Mouse (Mus musculus) cerebellum, adult (tissue): ENCODE measurements around the gene Aars2.
A peak's percentile ranks its signal among the peaks of the same experiment; 100 is the strongest.

Source experiments
- ATAC-seq: cut with Nextera tagmentation; 2 replicates; pipeline ENCODE4 v1.9.2; 2017; ENCODE audit warnings: mild to moderate bottlenecking, moderate library complexity, mixed read lengths; ENCODE audit not compliant: insufficient number of reproducible peaks, low FRiP score, low TSS enrichment

The Aars2 gene

DNA sequence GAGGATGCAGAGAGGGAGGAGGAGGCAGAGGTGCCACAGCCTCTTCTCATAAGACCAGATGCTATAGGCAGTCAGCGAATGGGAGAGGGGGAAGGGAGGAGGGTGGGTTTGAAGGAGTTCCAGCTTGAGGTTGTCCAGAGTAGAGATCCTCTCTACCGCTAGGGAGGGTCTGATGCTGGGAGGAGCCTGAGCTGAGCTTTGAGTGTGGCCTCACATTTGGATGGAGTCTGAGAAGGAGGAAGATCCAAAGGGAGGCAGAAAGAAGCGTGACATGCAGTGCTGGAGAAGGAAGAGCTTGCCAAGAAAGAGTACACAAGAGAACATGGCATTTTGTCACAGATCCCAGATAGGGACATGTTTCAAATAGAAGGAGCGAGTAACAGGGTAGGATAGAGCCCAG lies 31.8 kb downstream of the Aars2 start:
- ATAC-seq = no peak

DNA sequence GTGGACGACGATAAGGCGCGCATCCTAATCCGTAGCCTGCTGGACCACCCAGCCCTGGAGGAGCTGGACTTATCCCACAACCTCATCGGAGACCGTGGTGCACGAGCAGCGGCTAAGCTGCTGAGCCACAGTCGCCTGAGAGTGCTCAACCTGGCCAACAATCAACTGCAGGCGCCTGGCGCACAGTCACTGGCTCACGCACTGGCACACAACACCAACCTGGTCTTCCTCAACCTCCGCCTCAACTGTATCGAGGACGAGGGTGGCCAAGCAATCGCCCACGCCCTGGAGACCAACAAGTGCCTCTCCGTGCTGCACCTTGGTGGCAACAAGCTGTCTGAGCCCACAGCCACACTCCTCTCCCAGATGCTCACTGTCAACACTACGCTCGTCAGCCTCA lies 33.0 kb downstream of the Aars2 start:
- ATAC-seq = no peak

DNA sequence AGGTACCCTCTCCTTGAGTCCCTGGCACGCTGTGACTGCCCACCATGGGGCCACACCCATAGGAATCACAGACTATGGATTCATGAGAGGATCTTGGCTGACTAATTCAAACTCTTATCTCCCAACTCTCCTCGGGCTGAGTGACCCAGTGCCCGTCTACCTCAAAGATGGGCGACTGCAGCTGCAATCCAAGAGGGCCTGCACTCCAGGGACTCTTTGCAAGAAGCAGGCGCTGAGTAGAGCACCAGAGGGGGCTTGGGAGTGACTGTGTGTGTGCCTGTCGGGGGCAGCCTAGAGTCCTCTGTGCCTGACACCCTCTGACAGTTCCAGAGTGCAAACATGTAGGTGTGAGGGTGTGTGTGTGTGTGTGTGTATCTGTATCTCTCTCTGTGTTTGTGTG lies 35.5 kb downstream of the Aars2 start:
- no peak for ATAC-seq

DNA sequence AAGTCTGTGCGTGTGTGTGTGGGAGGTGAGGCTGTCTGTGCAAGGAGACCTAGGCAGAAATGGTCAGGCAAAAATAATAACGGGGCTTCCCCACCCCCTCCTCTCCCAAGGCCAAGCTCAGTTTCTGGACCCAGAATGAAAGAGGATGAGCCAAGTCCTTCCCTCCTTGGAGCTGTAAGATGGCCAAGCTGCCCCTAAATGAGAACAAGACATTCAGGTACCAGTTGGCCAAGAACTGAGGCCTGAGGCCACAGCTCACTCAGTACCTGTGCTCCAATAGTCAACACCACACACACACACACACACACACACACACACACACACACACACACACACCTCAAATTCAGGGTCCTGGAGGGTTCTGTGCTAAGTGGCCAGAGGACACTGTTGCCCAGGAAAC lies 36.1 kb downstream of the Aars2 start:
- ATAC-seq = no peak

DNA sequence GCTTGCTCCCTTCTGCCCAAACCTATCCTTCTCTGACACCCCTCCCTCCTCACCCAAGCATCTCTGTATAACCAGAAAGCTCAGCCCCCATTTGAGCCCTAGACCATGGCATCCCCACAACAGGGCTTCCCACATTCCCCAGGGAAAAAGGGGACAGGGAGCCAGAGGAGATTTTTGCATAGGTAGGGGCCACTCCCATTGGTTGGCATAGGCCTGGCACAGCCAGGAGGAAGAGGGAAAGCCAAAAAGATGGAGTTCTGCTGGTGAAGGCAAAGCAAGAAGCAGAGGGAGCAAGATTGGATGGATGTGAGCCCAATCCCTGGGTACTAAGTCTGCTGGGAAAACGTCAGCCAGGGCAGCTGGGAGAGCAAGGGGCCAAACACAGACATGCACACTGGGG lies 36.5 kb downstream of the Aars2 start:
- no peak for ATAC-seq

DNA sequence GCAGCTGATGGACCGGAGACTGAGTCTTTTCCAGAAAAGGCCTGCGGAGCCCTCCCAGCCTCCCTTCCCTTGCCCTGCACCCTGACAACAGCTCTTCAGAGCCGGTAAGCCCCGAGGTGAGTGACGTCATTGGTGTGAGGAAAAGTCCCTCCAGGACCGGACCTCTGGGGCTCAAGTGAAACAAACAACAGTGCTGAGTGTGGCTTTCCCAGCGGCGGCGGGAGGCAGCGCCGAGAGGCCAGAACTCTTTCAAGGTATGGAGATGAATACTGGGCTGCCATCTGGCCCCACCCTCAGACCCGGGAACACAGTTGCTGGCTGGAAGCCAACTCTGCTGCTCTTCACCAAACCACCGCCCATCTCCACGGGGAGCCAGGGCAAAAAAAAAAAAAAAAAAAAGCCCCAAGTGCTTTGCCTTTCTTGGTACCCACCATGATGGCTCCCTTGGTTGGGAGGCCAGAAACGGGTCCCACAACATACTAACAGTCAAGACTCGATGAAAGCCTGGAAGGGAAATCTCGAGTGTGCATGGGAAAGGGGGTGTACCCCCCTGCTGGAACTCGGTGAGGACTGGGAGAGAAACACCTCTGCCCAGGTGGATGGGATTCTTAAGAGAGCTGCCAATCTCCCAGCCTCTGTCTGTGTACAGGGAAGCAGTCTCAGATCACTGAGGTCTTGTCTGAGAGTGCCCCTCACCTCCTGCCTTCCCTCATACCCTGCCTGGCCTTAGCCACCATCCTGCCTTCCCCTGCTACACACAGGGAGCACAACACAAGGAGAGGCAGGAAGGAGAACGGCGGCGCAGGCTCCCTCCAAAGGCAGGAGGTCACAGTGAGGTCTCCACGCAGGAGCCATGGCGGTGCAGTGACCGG lies 37.6 kb downstream of the Aars2 start:
- no peak for ATAC-seq

DNA sequence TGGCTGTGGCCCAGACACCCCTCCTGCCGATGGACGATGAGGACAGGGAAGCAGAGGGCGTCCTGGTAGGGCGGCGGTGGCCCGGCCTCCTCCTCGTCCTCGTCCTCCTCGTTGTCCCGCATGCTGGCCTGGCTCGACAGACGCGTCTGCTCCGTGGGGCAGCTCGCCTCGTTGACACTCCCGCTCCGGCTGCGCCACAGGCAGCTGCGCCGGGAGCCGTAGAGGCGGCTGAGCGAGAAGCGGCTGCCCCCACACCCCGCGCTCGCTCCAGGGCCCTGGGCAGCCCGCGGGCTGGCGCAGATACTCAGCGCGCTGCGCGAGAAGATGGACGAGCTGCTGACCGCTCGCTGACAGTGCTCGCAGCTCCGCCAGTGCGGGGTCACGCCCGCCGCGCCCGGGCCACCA lies 38.2 kb downstream of the Aars2 start:
- ATAC-seq = no peak

DNA sequence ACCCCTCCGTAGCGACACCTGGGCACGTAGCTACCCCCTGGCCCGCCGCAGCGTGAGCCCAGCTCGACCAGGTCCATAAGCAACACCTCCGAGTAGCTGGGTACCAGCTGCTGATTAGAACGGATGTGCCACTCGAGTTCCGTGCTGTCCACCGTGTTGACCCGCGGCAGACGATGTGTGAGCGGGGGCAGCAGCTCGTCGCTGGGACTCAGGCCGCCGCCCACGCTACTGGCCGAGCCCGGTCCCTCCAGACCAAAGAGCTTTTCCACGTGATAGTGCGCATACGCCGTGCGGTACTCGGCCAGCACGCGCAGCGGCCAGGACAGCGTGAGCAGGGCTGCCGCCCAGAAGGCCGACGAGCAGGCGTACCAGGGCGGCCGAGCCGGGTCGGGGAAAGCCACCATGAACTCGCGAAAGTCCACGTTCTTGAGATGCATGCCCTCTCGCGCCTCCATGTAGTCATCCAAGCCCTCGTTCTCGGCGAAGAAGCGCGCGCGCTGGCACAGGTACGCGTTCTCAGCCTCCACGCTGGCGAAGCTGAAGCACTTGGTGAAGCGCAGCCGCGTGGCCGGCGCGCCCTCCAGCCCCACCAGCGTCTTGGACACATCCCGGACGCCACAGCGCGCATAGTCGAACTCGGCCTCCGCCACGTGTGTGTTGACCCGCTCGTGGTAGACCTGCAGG lies 38.8 kb downstream of the Aars2 start:
- ATAC-seq = no peak

DNA sequence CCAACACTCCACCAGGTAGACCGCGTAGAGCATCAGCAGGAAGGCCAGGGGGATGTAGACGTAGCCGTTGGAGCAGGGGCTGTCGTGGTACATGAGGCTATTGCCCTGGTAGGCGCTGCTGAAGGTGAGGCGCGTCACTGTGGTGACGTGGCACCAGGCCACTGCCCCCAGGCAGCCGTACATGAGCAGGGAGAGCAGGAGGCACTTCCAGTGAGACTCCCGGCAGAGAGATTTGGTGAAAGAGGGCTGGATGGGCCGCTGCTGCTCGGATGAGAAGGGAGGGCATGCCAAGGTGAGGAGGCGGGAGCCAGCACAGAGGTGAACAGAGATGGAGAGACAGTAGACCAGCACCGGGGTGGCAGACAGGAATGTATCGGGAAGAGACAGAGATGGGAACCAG lies 40.3 kb downstream of the Aars2 start:
- ATAC-seq = no peak

DNA sequence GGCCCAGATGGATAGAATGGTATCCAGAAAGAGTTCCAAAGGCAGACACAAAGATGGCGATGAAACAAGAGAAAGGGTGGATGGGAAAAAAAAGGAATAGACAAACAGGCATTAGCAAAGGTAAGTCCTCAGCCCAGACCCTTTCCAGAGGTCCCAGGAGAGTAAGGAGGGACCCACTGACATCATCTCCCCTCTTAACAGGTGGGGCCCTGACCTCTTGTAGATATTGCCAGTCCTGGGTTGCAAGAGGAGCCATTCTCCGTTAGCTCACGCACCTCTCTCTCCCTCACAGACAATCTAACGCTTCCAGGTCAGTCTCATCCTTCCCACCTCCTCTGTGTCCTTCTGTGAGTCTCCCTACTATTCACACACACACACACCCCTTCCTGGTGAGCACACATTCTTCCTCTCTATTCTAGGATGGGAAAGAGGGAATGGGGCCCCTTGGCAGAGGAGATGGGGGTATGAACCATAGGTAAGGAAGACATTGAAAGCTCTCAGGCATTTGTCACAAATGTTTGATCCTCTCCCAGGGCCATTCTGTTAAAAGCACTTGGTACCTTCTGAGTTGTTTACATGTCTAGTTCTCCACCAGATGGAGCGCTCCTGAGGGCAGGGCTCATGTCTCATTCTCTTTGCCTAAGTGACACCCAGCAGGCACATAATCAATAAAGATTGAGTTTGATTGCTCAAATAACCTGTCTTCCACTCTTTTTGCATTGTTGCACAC lies 41.0 kb downstream of the Aars2 start:
- no peak for ATAC-seq

DNA sequence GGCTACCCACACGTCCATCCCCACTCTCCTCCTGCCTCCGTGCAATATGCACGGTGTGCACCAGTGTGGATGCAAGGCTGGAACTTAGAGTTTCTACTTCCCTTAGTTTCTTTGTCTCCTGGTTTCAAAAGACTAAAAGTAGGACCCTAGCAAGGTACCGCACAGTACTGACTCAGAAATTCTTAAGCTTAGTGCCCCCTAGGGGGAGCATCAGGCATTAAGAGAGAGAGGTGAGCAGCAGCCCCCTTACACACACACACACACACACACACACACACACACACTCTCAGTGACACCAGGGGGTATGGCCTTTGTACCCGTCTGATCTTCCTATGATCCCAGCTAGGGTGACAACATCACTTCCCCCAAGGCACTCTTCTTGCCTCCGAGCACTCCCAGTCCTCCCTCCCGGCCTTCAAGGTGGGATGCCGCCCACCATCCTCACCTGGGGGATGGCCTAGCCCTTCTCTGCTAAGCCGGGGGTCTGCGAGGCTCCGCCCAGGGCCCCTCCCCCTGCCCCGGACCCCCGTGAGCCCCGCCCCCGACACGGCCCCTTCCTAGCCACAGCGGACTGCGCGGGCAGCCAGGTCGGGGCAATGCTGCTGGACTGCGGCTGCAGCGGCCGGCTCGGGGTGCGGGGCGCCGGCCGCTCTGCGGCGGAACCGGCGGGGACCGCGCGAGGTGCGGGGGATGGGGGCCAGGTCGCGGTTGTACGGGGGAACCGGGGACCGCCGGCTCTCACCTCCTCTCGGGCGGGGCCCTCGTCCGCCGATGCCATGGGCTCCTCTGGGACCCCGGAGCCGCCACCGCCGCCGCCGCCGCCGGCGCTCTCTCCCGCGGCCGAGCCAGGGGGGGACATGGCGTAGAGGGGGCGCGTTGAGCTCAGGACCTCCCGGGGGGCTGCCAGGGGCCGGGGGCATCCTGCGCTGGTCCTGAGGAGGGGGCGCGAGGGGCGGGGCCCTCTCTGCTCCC lies 42.2 kb downstream of the Aars2 start:
- 0 out of 2 replicates have a peak, but pooled peaks have one; percentile 6 for ATAC-seq

DNA sequence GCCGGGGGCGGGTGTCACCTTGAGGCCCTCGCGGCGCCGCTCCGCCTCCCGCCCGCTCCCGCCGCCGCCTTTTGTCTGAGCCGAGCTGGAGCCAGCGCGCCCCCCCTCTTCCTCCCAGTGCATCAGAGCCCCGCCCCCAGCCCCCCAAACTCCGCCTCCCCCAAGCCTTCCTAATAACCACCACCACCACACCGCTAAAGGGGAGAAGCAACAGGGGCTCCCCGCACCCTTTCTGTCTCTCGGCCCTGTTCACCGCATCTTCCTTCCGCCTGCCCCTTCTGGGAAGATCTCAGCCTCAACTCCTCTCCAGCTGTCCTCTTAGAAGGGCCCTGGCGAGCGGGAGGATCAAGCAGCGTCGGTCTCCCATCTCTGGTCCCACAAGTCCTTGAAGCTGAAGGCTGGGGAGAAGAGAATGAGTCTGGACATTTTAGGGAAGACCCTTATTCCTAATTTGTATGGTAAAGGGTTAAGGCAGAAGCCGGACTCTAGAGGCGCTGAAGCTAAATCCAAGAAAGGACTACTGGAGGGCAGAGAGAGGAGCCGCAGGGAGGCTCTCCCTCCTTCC lies 43.1 kb downstream of the Aars2 start, which contains the start of gene Tmem151b:
Tmem151b (minus strand) TSS at position 61 of the 565 bp plus-strand sequence.
- ATAC-seq = no peak

DNA sequence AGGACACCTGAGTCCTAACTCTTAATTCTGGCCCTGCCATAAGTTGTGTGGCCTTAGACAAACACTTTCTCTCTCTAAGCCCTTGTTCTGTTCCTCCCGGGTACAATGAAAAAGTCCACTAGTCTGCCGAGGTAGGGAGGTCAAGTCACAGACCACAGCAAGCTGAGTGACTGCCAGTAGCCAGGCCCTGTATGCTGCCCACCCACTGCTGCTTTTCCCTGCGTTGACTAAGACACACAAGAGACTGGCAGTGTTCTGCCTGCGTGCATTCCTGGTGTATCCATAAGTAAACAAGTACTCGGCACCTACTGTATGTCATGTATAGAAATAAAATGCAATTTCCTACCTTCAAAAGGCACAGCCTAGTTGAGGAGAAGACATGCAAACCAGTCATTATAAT lies 43.6 kb downstream of the Aars2 start:
- no peak for ATAC-seq

DNA sequence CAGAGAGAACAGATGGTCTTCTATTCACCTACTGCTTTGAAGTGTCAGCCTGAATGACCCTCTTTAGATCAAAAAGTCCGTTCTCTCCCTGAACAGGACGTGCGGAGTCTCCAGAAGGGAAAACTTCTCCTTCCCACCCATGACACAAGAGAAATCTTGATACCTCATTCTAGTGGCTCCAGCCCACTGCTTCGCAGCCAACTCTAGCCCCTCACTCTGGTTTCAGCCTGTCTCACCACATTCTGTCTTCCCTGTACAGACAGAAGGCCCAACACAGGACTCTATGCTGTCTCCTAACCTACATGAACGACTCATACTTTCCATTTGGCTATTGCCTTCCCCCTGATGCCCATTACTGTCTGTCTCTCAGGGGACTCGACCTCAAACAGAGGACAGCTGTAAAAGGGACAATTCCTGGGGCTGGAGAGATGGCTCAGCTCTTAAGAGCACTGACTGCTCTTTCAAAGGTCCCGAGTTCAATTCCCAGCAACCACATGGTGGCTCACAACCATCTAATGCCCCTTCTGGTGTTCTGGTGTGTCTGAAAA lies 44.7 kb downstream of the Aars2 start:
- ATAC-seq = no peak

DNA sequence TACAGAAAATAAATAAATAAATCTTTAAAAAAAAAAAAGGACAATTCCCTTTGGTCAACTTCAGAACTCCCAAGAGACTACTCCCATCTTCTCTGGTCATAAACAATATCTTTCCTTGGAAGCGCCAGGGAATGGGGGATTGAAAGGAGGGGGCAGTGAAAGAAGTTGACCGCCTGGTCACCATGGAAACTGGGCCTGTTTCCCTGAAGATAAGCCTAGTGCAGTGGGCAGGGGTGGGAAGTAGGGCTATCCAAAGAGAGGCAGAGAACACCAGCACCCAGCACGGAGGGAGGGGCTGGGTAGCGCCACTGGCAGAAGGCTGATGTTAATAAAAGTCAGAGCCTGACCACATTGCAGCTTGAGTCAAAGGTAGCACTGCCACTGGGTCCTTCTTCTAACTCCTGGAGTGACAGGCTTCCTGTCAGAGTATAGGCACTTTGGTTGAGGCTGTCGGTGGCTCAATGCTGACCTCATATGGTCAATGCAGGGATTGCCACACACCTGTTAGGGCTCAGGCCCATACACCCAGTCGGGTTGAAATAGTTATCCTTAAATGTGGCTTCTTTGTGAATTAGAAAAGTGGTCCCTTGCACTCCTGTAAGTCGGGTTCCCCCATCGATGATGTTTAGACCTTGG lies 45.3 kb downstream of the Aars2 start:
- ATAC-seq = 0 out of 2 replicates have a peak, but pooled peaks have one; percentile 4

DNA sequence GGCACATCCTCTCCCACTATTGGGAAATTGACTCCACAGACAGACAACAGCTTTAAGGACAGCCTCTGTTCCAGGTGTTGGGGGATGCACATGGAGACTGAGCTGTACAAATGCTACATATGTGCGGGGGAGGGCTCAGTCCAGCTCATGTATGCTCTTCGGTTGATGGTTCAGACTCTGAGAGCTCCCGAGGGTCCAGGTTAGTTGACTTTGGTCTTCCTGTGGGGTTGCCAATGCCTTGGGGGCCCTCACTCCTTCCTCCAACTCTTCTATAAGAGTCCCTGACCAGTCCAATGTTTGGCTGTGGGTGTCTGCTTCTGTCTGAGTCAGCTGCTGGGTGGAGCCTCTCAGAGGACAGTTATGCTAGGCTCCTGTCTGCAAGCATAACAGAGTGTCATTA lies 46.4 kb downstream of the Aars2 start:
- ATAC-seq = no peak

DNA sequence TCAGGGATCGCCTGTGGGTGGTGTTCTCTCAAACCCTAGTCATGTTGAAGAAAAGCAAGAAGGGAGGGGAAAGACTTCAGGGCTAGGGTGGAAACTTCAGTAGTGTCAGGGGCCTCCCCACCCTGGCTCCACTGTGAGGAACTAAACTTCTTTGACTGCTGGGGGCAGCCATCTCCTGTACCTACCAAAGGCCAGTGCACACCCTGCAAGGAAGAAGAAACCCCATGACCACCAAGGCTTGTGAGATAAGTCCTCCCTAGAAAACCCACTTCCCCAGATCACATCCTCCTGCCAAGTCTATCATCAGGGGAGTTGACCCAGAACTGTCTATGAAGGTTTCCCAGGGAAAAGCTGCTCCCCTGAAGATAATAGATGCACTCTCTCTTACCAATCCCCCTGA lies 47.8 kb downstream of the Aars2 start:
- no peak for ATAC-seq

DNA sequence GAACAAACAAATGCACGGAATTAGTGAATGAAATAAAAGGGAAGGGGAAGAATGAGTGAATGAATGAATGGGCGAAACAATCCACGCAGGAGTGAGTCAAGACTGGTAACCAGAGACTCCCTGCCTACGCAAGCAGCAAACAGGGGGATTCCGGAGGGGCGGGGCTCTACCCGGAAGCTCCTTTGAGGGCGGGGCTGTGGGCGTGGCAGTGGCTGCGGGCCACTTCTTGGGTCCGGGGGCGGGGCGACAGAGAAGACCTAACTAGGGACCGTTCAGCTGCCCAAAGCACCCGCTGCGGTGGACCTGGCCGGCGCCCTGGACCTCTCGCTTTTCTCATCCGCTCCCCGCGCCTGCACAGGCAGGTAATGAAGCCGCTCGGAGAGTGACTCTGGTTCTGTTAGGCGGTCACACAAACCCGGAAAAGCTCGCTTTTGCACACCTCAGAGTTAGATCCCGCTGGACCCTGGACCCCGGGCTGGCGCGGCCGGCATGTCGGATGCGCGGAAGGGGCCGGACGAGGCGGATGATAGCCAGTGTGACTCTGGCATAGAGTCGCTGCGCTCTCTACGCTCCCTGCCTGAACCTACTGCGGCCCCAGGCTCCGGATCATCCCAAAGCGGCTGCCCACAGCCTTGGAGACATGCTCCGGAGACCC lies 48.9 kb downstream of the Aars2 start, which contains the start of gene Nfkbie:
Nfkbie (plus strand) TSS at position 252 of the 655 bp plus-strand sequence.
- peak; percentile 28 for ATAC-seq
